Mouse (Mus musculus): Measurements from ENCODE around the gene Ccdc153. TPM values are rescaled to one million over a fixed set of nuclear protein-coding genes. Genes with fewer than 3 reads are reported as not detected.

The Ccdc153 gene
- polyA plus RNA-seq, 1 experiment: 4.9 TPM

DNA sequence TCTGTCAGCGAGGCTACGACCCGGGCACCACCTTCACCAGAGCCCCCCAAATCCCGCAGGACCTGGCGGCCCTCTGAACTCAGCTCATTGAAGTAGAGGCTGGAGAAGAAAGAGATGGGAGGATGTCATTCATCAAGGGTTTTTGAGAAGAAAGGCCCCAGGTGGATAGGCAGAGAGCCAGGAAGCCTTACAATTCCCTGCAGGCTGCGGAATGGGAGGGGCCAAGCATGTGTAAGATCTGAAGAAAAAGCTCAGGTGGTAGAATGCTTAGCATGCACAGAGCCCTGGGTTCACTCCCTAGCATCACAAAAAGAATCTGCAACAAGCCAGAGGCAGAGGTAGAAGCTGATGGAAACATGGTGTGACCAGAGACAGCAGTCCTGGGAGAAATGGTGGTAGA, 13.0 kb downstream of the Ccdc153 start:
- no peak overlapping the region for H3K4me3 ChIP-seq (ENCODE audit: insufficient read depth, low read length)
- TF ChIP-seq CTCF (IDR thresholded peaks at IDR 0.05; ENCODE audit: extremely low read depth, insufficient read depth, low read length) (no peak), POLR2A (IDR thresholded peaks at IDR 0.05; ENCODE audit: extremely low read depth, insufficient read depth, low read length) (no peak)

DNA sequence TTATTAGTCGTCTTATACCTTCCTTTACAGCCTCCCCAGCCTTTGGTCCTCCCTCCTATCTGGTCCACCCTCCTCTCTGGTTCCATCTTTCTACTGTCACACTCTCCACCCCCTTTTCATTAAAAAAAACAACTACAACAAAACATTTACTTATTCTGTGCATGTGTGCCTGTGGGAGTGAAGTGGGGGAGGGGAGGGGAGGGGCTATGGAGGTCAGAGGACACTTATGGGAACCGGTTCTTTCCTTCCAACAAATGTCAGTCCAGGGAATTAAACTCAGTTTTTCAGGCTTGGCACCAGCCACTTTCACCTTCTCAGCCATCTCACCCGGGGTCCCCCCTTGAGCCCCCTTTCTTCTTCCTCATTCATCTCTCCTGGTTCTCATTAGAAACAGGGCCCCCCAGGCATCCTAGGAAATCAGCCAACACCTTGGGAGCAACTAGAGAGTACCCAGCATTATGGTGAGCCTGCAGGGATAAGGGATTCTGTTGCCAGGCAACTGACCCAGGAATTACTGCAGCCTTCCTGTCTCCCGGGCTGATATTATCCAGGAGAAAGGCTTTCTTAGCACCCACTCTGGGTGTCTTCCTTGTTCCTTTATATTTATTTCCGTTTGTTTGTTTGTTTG, 14.1 kb downstream of the Ccdc153 start:
- Histone ChIP-seq H3K27ac (ENCODE audit: insufficient read depth, low read length) (no peak overlapping the region), H3K4me3 (ENCODE audit: insufficient read depth, low read length) (no peak overlapping the region), H3K4me1 (ENCODE audit: control insufficient read depth, insufficient read depth, low read length) (no peaks in the 10 kb centered on the region)
- TF ChIP-seq POLR2A (IDR thresholded peaks at IDR 0.05; ENCODE audit: extremely low read depth, insufficient read depth, low read length) (no peak), CTCF (IDR thresholded peaks at IDR 0.05; ENCODE audit: extremely low read depth, insufficient read depth, low read length) (no peak)

More for the DNA sequence above, 13.0 kb downstream of the Ccdc153 start:
- H3K4me1 ChIP-seq (ENCODE audit: control insufficient read depth, insufficient read depth, low read length): no peaks in the 10 kb centered on the region
- H3K27ac ChIP-seq (ENCODE audit: insufficient read depth, low read length): no peak overlapping the region

DNA sequence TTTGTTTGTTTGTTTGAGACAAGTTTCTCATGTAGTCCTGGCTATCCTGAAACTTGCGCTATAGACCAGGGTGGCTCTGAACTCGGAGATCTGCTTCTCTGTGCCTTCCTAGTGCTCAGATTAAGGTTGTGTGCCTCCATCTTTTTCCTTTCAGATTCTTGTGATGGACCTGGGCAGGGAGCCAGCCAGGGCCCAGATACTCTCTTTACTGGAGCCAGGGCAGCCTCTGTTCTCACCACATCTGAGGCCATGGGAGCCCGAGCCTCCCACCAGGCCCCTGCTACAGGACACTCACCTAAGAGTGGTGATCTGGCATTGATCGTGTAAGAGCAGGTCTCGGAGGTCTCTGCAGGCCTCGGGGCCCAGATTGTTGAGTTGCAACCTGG, 14.7 kb downstream of the Ccdc153 start:
- Histone ChIP-seq H3K4me1 (ENCODE audit: control insufficient read depth, insufficient read depth, low read length) (no peaks in the 10 kb centered on the region), H3K27ac (ENCODE audit: insufficient read depth, low read length) (no peak overlapping the region), H3K4me3 (ENCODE audit: insufficient read depth, low read length) (no peak overlapping the region)
- TF ChIP-seq POLR2A (IDR thresholded peaks at IDR 0.05; ENCODE audit: extremely low read depth, insufficient read depth, low read length) (no peak), CTCF (IDR thresholded peaks at IDR 0.05; ENCODE audit: extremely low read depth, insufficient read depth, low read length) (no peak)

DNA sequence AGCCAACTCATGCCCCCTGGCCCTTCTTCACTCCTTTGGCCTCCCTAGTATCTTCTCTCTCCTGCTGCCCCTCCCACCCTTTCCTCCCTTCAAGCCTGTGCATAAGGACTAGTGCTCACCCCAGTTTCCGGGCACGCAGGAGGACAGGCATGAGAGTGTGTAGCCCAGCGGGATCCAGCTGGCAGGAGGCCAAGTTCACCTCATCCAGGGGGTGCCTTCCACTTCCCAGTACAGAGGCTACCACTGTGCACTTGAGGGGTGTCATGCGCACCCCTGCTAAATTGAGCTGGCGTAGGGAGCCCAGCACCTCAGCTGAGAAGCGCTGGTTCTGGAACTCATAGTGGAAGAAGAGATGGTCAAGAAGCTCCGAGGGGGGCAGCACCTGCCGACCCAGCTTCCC, 15.7 kb downstream of the Ccdc153 start:
- Histone ChIP-seq H3K4me3 (ENCODE audit: insufficient read depth, low read length) (no peak overlapping the region), H3K27ac (ENCODE audit: insufficient read depth, low read length) (no peak overlapping the region), H3K4me1 (ENCODE audit: control insufficient read depth, insufficient read depth, low read length) (no peaks in the 10 kb centered on the region)
- TF ChIP-seq CTCF (IDR thresholded peaks at IDR 0.05; ENCODE audit: extremely low read depth, insufficient read depth, low read length) (no peak), POLR2A (IDR thresholded peaks at IDR 0.05; ENCODE audit: extremely low read depth, insufficient read depth, low read length) (no peak)

DNA sequence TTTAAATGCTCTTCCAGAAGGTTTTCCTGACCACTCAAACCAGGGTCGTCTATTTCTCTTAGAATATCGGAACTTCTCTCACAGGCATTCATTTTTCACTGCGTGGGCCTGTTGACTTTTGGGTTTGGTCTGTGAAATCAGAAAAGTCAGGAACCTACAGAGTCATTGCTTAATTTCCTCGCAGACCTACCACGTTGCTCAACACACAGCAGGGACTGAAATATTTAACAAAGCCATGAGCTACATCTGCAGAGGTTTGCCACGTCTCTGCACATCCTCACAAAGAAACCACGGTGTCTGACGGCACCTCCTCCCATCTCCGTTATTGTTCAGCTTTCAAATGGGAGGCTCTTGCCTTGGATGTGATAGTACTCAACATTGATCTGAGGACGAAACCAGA, 18.5 kb downstream of the Ccdc153 start:
- Histone ChIP-seq H3K4me1 (ENCODE audit: control insufficient read depth, insufficient read depth, low read length) (no peaks in the 10 kb centered on the region), H3K27ac (ENCODE audit: insufficient read depth, low read length) (no peak overlapping the region), H3K4me3 (ENCODE audit: insufficient read depth, low read length) (no peak overlapping the region)
- TF ChIP-seq POLR2A (IDR thresholded peaks at IDR 0.05; ENCODE audit: extremely low read depth, insufficient read depth, low read length) (no peak), CTCF (IDR thresholded peaks at IDR 0.05; ENCODE audit: extremely low read depth, insufficient read depth, low read length) (no peak)

DNA sequence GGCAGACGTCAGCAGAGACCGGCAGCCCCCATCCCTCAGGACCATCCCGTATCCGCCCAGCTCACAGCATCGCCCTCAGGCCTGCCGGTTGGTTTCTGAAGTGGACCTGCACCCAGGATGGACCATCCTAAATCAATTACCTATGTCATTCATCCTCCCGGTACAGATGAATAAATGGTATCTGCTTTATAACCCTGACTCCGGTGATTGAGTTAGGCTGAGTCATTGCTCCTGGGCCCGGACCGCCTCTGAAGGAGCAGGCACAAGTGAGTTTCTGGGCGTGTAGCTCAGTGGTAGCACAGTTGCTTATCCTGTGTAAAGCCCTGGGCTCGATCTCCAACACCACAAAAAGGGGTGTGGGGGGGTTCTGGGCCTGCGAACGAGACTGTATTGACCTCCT, 20.9 kb downstream of the Ccdc153 start:
- TF ChIP-seq POLR2A (IDR thresholded peaks at IDR 0.05; ENCODE audit: extremely low read depth, insufficient read depth, low read length): no peak
- H3K4me1 ChIP-seq (ENCODE audit: control insufficient read depth, insufficient read depth, low read length): peaks cover 2% of the 10 kb centered on the region
- H3K4me3 ChIP-seq (ENCODE audit: insufficient read depth, low read length): no peak overlapping the region
- H3K27ac ChIP-seq (ENCODE audit: insufficient read depth, low read length): no peak overlapping the region

DNA sequence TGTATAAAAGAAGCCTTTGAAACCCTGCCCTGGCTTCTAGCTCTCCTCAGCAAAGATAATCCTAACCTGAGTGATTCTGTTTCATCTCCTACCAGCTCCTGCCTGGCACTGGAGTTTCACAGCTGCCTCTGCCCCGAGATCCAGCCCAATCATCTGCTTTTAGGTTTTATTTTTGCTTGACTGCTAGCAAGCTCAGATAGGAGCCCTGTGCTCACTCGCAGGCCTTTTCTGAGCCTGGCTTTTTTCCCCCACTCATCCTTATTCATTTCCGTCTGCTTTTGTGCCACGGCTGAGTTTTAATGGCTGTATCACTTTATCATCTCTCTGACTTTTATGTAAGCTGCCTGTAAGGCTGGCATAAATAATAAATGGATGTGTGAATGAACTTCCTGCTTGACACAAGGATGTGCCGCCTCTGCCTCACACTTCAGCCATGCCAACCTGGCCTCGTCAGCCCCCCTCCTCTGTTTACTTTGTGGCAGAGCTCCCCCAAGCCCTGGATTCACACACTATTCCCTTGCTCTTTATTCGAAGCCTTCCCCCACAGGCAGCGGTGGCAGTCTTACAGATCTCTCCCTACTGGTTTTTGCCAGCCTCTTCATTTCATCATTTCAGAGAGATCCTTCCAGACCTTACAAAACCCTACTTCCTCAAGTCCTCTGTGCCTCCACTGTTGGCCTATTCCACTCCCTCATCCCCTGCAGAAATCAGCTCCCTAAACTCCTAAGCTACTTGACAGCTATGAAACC, 26.2 kb downstream of the Ccdc153 start:
- Histone ChIP-seq H3K4me3 (ENCODE audit: insufficient read depth, low read length) (no peak overlapping the region), H3K4me1 (ENCODE audit: control insufficient read depth, insufficient read depth, low read length) (peaks cover 7% of the 10 kb centered on the region), H3K27ac (ENCODE audit: insufficient read depth, low read length) (peak overlapping the region; percentile 85)
- TF ChIP-seq POLR2A (IDR thresholded peaks at IDR 0.05; ENCODE audit: extremely low read depth, insufficient read depth, low read length): no peak
- no peak for TF ChIP-seq CTCF (IDR thresholded peaks at IDR 0.05; ENCODE audit: extremely low read depth, insufficient read depth, low read length)

DNA sequence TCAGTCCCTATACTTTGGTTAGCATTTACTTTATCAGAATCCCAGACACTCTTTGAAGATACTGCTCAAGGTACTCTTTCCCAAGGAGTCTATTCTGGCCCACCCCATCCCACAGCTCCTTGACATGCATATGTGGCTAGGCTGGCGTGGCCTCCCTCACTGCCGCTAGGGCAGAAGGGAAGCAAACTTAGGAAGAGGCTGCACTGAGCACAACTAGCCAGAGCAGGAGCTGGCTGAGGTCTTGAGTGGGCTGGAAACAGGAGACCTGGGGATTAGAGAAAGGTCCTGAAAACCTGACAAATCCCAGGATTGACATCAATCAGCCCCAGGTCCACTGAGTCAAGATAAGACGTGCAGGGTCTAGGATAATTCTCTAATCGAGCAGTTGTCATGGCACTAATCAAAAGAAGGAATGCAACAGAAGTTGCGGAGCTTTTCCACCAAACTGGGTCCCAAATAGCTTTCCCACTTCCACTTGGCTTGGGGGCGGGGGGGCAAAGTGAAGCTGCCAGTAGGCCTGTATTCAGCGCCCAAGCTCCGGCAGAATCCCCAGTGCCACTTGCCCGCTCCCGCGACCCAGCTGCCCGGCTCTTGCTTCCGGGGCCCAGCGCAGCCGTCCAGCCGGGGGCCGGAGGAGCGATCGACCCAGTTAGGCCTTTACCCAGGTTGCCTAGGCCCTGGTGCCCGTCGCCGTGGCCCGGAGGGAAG, 27.0 kb downstream of the Ccdc153 start:
- Histone ChIP-seq H3K27ac (ENCODE audit: insufficient read depth, low read length) (peak overlapping the region; percentile 85), H3K4me3 (ENCODE audit: insufficient read depth, low read length) (peak overlapping the region; percentile 26), H3K4me1 (ENCODE audit: control insufficient read depth, insufficient read depth, low read length) (peaks cover 7% of the 10 kb centered on the region)
- TF ChIP-seq CTCF (IDR thresholded peaks at IDR 0.05; ENCODE audit: extremely low read depth, insufficient read depth, low read length) (no peak), POLR2A (IDR thresholded peaks at IDR 0.05; ENCODE audit: extremely low read depth, insufficient read depth, low read length) (no peak)

DNA sequence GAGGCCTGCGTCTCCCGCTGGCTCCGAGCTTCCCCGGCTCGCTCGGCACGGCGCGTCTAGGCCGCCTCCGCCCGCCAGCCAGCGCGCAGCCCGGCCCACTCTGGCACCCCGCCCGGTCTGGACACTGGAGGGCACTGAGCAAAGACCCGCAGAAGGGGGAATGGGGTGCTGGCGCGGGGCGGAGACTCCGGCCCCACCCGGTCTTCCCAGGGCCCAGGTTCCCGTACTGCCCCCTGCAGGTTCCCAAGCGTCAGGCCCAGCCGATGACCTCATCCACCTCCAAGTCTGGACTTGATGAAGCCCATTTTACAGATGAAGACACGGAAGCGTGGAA, 27.5 kb downstream of the Ccdc153 start:
- Histone ChIP-seq H3K4me1 (ENCODE audit: control insufficient read depth, insufficient read depth, low read length) (peaks cover 7% of the 10 kb centered on the region), H3K4me3 (ENCODE audit: insufficient read depth, low read length) (peak overlapping the region; percentile 26), H3K27ac (ENCODE audit: insufficient read depth, low read length) (peak overlapping the region; percentile 85)
- TF ChIP-seq CTCF (IDR thresholded peaks at IDR 0.05; ENCODE audit: extremely low read depth, insufficient read depth, low read length) (peak; percentile 48), POLR2A (IDR thresholded peaks at IDR 0.05; ENCODE audit: extremely low read depth, insufficient read depth, low read length) (0 out of 2 replicates have a peak, but pooled peaks have one; percentile 12)

DNA sequence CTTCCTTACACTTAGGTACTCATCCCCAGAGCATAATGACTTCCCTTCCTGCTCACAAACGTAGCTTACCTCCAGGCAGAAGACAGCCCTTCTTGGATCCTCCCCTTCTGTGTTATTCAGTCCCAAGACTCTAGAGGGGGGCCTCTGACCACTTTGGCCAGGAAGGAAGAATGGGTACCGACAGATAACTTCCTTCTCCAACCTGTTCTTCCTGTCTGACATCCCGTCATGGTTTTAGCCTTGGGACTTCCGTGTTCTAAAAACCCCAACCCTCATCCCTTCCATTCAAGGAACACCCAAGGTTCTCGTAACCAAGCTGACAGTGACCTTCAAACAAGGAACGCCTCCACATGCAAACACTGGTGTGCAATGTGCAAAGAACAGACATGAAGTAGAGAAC, 28.0 kb downstream of the Ccdc153 start, which contains the start of gene Nlrx1:
TSS of gene Nlrx1 (minus strand) at position 168 of the 400 bp plus-strand sequence.
- Histone ChIP-seq H3K27ac (ENCODE audit: insufficient read depth, low read length) (peak within 1 kb of the TSS; percentile 85), H3K4me3 (ENCODE audit: insufficient read depth, low read length) (peak within 1 kb of the TSS; percentile 26), H3K4me1 (ENCODE audit: control insufficient read depth, insufficient read depth, low read length) (peaks cover 7% of the 10 kb centered on the region)
- no peak for TF ChIP-seq POLR2A (IDR thresholded peaks at IDR 0.05; ENCODE audit: extremely low read depth, insufficient read depth, low read length)
- no peak for TF ChIP-seq CTCF (IDR thresholded peaks at IDR 0.05; ENCODE audit: extremely low read depth, insufficient read depth, low read length)

Measured in cortical plate, adult 2 months (tissue).